Mouse (Mus musculus) thymus, postnatal 36 days (tissue): ENCODE measurements around the gene Armc8.

Experiments used
- DNase-seq, 2 experiments: peaks; one replicate each; pipeline ENCODE4 v3.0.0; 2022; ENCODE audit warnings: mixed read lengths in 2 of 2

Gene Armc8

GRCm38 (mm10) chr9:99441647-99442433 is 126.9 kb downstream of the Armc8 start:
- no peak for DNase-seq

GRCm38 (mm10) chr9:99440941-99441340 is 127.8 kb downstream of the Armc8 start:
- no peak for DNase-seq

GRCm38 (mm10) chr9:99439064-99439463 is 129.6 kb downstream of the Armc8 start:
- DNase-seq = no peak

- DNase-seq = no peak
Measured at GRCm38 (mm10) chr9:99437781-99438565, 130.7 kb downstream of the Armc8 start.

GRCm38 (mm10) chr9:99437031-99437764 is 131.5 kb downstream of the Armc8 start, which contains the start of gene Mras:
Gene Mras (minus strand): TSS chr9:99437381.
- no peak for DNase-seq

GRCm38 (mm10) chr9:99436182-99437030 is 132.3 kb downstream of the Armc8 start:
- peak; percentile 36 to 44 for DNase-seq

- no peak for DNase-seq
Measured at GRCm38 (mm10) chr9:99435619-99436181, 133.0 kb downstream of the Armc8 start.

- DNase-seq = no peak
Measured at GRCm38 (mm10) chr9:99434892-99435618, 133.6 kb downstream of the Armc8 start.

- no peak for DNase-seq
Measured at GRCm38 (mm10) chr9:99432478-99432877, 136.2 kb downstream of the Armc8 start.

- no peak for DNase-seq
Measured at GRCm38 (mm10) chr9:99431963-99432362, 136.7 kb downstream of the Armc8 start.

GRCm38 (mm10) chr9:99431346-99431745 is 137.4 kb downstream of the Armc8 start:
- DNase-seq = no peak

- no peak for DNase-seq
Measured at GRCm38 (mm10) chr9:99430806-99431205, 137.9 kb downstream of the Armc8 start.

- DNase-seq = no peak
Measured at GRCm38 (mm10) chr9:99429845-99430244, 138.9 kb downstream of the Armc8 start.

GRCm38 (mm10) chr9:99428601-99429331 is 139.9 kb downstream of the Armc8 start:
- no peak for DNase-seq
